Mouse (Mus musculus) ES-Bruce4 (cell line): ENCODE measurements around the gene Dusp14.

ENCODE experiments used
- CTCF ChIP-seq: IDR thresholded peaks from one replicate; pipeline ENCODE4 v1.8.1; 2011; ENCODE audit warnings: low read depth, low read length
- POLR2A ChIP-seq: IDR thresholded peaks from one replicate; pipeline ENCODE4 v1.8.1; 2011; ENCODE audit warnings: low read length; ENCODE audit not compliant: insufficient read depth

DNA sequence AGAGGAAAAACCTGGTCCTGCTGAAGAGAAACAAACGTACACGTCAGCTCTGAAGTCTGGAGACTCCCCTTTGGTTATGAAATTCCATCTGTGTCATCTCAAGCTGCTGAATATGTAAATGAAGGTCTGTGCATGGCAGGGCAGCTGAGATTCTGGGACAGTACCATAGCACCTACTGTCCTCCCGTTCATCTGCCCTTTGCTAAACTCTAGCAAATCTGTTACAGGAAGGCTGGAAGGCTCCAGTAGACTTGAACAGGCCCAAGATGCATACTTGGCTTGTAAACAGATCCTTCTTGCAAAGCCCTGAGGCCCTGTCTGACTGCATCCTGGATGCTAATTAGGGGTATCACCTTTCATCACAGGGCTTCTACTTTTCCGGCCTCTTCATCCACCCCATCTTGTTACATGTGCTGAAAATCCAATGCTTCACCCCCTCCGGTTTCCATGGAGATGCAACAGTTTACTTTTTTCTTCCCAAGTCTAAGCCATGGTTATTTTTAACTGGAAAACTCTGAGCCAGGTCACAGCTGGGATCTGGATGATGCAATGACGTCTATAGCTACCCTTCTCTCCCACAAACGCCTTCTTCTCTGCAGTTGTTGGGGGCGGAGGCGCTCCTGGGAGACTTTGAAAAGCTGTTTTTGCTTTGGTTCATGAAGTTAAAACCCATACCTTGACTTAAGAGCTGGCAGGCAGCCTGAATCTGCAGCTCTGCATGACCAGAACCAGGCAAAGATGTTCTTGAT is 4.0 kb upstream of the Dusp14 start:
- TF ChIP-seq POLR2A (no peak), CTCF (no peak)
